Mouse (Mus musculus): ENCODE measurements around the gene Clic1.
A peak's percentile ranks its signal among the peaks of the same experiment; 100 is the strongest.

Gene Clic1

GRCm38 (mm10) chr17:35092403-35093198 is 42.8 kb downstream of the Clic1 start:
- DNase-seq (ENCODE audit: extremely low spot score) = no peak

- DNase-seq (ENCODE audit: extremely low spot score) = no peak
Measured at GRCm38 (mm10) chr17:35094475-35095365, 45.0 kb downstream of the Clic1 start.

- DNase-seq (ENCODE audit: extremely low spot score) = no peak
Measured at GRCm38 (mm10) chr17:35096597-35096996, 46.8 kb downstream of the Clic1 start.

GRCm38 (mm10) chr17:35097164-35097655 is 47.4 kb downstream of the Clic1 start:
- no peak for DNase-seq (ENCODE audit: extremely low spot score)

GRCm38 (mm10) chr17:35100196-35100765 is 50.5 kb downstream of the Clic1 start:
- DNase-seq (ENCODE audit: extremely low spot score) = no peak

- no peak for DNase-seq (ENCODE audit: extremely low spot score)
Measured at GRCm38 (mm10) chr17:35101161-35101560, 51.4 kb downstream of the Clic1 start.

GRCm38 (mm10) chr17:35102299-35102698 is 52.5 kb downstream of the Clic1 start:
- no peak for DNase-seq (ENCODE audit: extremely low spot score)

GRCm38 (mm10) chr17:35103221-35103690 is 53.5 kb downstream of the Clic1 start:
- no peak for DNase-seq (ENCODE audit: extremely low spot score)

- DNase-seq (ENCODE audit: extremely low spot score) = no peak
Measured at GRCm38 (mm10) chr17:35104079-35104478, 54.3 kb downstream of the Clic1 start.

- DNase-seq (ENCODE audit: extremely low spot score) = no peak
Measured at GRCm38 (mm10) chr17:35104754-35105153, 55.0 kb downstream of the Clic1 start.

GRCm38 (mm10) chr17:35105740-35106389 is 56.1 kb downstream of the Clic1 start:
- peak; percentile 23 for DNase-seq (ENCODE audit: extremely low spot score)

GRCm38 (mm10) chr17:35106522-35106921 is 56.8 kb downstream of the Clic1 start:
- no peak for DNase-seq (ENCODE audit: extremely low spot score)

GRCm38 (mm10) chr17:35108097-35108496 is 58.3 kb downstream of the Clic1 start, which contains the start of gene Ly6g5c:
Ly6g5c (plus strand) TSS chr17:35108279.
- DNase-seq (ENCODE audit: extremely low spot score) = no peak

All from embryo, embryonic 9.5 days (tissue).